Mouse (Mus musculus) erythroblast, embryonic 14.5 days (primary cell): ENCODE results near the gene Kctd7. TPM values are rescaled to one million over a fixed set of nuclear protein-coding genes. Genes with fewer than 3 reads are reported as not detected.

Experiments
- H3K27me3 ChIP-seq: 2 replicates; pipeline ENCODE4 v1.6.1; 2012; ENCODE audit warnings: inconsistent platforms; ENCODE audit not compliant: control insufficient read depth
- H3K36me3 ChIP-seq: 2 replicates; pipeline ENCODE4 v1.6.1; 2012; ENCODE audit warnings: mild to moderate bottlenecking, inconsistent platforms; ENCODE audit not compliant: control insufficient read depth
- H3K4me1 ChIP-seq: 2 replicates; pipeline ENCODE4 v1.6.1; 2012; ENCODE audit warnings: inconsistent platforms; ENCODE audit not compliant: control insufficient read depth
- H3K4me3 ChIP-seq: replicated peaks from 2 replicates; pipeline ENCODE3; 2012; ENCODE audit warnings: moderate library complexity, mild to moderate bottlenecking, inconsistent platforms
- H3K9me3 ChIP-seq: 2 replicates; pipeline ENCODE4 v1.6.1; 2012; ENCODE audit warnings: low read length, inconsistent platforms, mixed read lengths; ENCODE audit not compliant: control insufficient read depth
- GATA1 ChIP-seq: IDR thresholded peaks from 2 replicates; pipeline ENCODE4 v1.6.1; 2012; ENCODE audit warnings: low read length, inconsistent platforms, mixed read lengths
- TAL1 ChIP-seq: IDR thresholded peaks from 3 replicates; pipeline ENCODE4 v1.6.1; 2012; ENCODE audit warnings: low read length, inconsistent platforms, mixed read lengths
- polyA plus RNA-seq: library from polyadenylated mRNA; stranded (reverse); fragments of >175 nt; gene quantifications from 2 replicates; pipeline ENCODE4 v1.2.3, GENCODE M21; 2012

Kctd7 gene
- polyA plus RNA-seq, 1 experiment = 2.1 TPM

GRCm38 (mm10) chr5:130181740-130182540 is 37.3 kb downstream of the Kctd7 start:
- H3K4me1 ChIP-seq = peaks cover 74% of the 10 kb centered on the region

GRCm38 (mm10) chr5:130182541-130182821 is 37.8 kb downstream of the Kctd7 start:
- Histone ChIP-seq H3K36me3 (peaks cover 61% of the 10 kb centered on the region), H3K4me3 (no peak overlapping the region), H3K27me3 (no peaks in the 10 kb centered on the region), H3K9me3 (no peaks in the 10 kb centered on the region), H3K4me1 (peaks cover 77% of the 10 kb centered on the region)
- no peak for TF ChIP-seq GATA1
- TF ChIP-seq TAL1 = no peak

More at GRCm38 (mm10) chr5:130181740-130182540, 37.3 kb downstream of the Kctd7 start:
- TF ChIP-seq GATA1 (no peak), TAL1 (no peak)
- no peak overlapping the region for H3K4me3 ChIP-seq
- no peaks in the 10 kb centered on the region for H3K27me3 ChIP-seq
- no peaks in the 10 kb centered on the region for H3K9me3 ChIP-seq
- H3K36me3 ChIP-seq = peaks cover 60% of the 10 kb centered on the region

GRCm38 (mm10) chr5:130184193-130184856 is 39.7 kb downstream of the Kctd7 start:
- H3K9me3 ChIP-seq = no peaks in the 10 kb centered on the region
- peaks cover 71% of the 10 kb centered on the region for H3K36me3 ChIP-seq
- no peak for TF ChIP-seq GATA1
- no peak for TF ChIP-seq TAL1
- no peak overlapping the region for H3K4me3 ChIP-seq
- no peaks in the 10 kb centered on the region for H3K27me3 ChIP-seq
- peaks cover 66% of the 10 kb centered on the region for H3K4me1 ChIP-seq

- Histone ChIP-seq H3K27me3 (no peaks in the 10 kb centered on the region), H3K36me3 (peaks cover 78% of the 10 kb centered on the region), H3K9me3 (no peaks in the 10 kb centered on the region), H3K4me3 (no peak overlapping the region), H3K4me1 (peaks cover 58% of the 10 kb centered on the region)
- TF ChIP-seq TAL1 (no peak), GATA1 (no peak)
These were observed 40.7 kb downstream of the Kctd7 start for GRCm38 (mm10) chr5:130185312-130185711.

- peaks cover 85% of the 10 kb centered on the region for H3K36me3 ChIP-seq
- peaks cover 45% of the 10 kb centered on the region for H3K4me1 ChIP-seq
- no peak for TF ChIP-seq GATA1
- TF ChIP-seq TAL1 = no peak
These were observed 42.7 kb downstream of the Kctd7 start for GRCm38 (mm10) chr5:130187383-130187782.

GRCm38 (mm10) chr5:130190909-130191308 is 46.2 kb downstream of the Kctd7 start:
- peaks cover 95% of the 10 kb centered on the region for H3K36me3 ChIP-seq
- H3K27me3 ChIP-seq = no peaks in the 10 kb centered on the region
- no peak for TF ChIP-seq TAL1
- peaks cover 25% of the 10 kb centered on the region for H3K4me1 ChIP-seq
- no peaks in the 10 kb centered on the region for H3K9me3 ChIP-seq
- H3K4me3 ChIP-seq = no peak overlapping the region

More at GRCm38 (mm10) chr5:130187383-130187782, 42.7 kb downstream of the Kctd7 start:
- no peaks in the 10 kb centered on the region for H3K9me3 ChIP-seq
- no peak overlapping the region for H3K4me3 ChIP-seq
- no peaks in the 10 kb centered on the region for H3K27me3 ChIP-seq

GRCm38 (mm10) chr5:130191865-130192264 is 47.2 kb downstream of the Kctd7 start:
- Histone ChIP-seq H3K9me3 (no peaks in the 10 kb centered on the region), H3K4me1 (peaks cover 22% of the 10 kb centered on the region), H3K36me3 (peaks cover 99% of the 10 kb centered on the region)

GRCm38 (mm10) chr5:130192356-130192944 is 47.8 kb downstream of the Kctd7 start:
- TF ChIP-seq TAL1 (no peak), GATA1 (no peak)
- H3K4me3 ChIP-seq = no peak overlapping the region
- H3K36me3 ChIP-seq = peaks cover 100% of the 10 kb centered on the region
- H3K4me1 ChIP-seq = peaks cover 17% of the 10 kb centered on the region
- no peaks in the 10 kb centered on the region for H3K9me3 ChIP-seq
- H3K27me3 ChIP-seq = no peaks in the 10 kb centered on the region

More at GRCm38 (mm10) chr5:130191865-130192264, 47.2 kb downstream of the Kctd7 start:
- TF ChIP-seq TAL1 (no peak), GATA1 (no peak)
- Histone ChIP-seq H3K4me3 (no peak overlapping the region), H3K27me3 (no peaks in the 10 kb centered on the region)

GRCm38 (mm10) chr5:130193760-130194159 is 49.1 kb downstream of the Kctd7 start:
- peaks cover 100% of the 10 kb centered on the region for H3K36me3 ChIP-seq
- H3K4me3 ChIP-seq = no peak overlapping the region
- no peaks in the 10 kb centered on the region for H3K27me3 ChIP-seq
- no peaks in the 10 kb centered on the region for H3K9me3 ChIP-seq
- peaks cover 13% of the 10 kb centered on the region for H3K4me1 ChIP-seq
- TF ChIP-seq TAL1 (no peak), GATA1 (no peak)
